Mouse (Mus musculus) cerebellum, postnatal 4 days (tissue): ENCODE data around the gene Ctnnb1.

Experiments used
- DNase-seq, 2 experiments: peaks; one replicate each; pipeline ENCODE4 v3.0.0; 2022; ENCODE audit warnings: low spot score in 2 of 2, mixed read lengths in 1 of 2

Gene Ctnnb1

GRCm38 (mm10) chr9:120961969-120962700 is 33.1 kb downstream of the Ctnnb1 start:
- no peak for DNase-seq

DNA sequence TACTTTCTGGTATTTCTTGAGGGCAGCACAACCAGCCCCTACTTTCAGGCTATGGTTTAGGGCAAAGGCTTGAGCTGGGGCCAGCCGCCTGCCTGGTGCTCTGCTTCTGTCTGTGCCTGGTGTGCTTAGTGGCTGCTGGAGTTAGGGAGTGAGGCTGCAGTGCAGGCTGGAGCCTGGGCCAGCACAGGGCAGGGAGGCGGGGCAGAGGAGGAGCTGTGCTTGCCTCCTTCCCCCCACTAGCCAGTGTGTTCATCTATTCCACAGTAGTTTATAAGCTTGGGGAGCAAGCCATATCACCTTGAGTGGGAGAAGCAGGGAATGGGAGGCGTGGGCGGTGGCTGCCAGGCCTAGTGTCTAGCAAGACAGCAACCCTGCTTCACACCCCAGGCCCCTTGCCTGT is 34.1 kb downstream of the Ctnnb1 start:
- DNase-seq: no peak

DNA sequence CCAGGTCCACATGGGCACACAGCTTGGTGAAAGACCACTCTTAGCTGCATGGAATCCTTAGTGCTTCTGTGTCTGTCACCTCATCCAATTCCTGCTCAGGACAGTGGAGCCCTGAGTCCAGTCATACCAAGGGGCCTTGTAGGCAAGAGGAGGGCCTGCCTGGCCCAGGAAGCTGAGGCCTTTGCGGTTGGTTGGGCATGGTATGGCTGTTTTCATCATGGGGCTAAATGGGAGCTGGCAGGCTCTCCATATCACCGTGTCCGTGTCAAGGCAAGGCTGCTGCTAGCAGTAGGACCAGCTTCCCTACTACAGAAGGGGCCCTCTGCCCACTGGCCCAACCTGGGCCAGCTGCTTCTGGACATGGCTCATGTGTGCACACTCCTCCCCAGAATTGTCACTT is 34.7 kb downstream of the Ctnnb1 start:
- DNase-seq: no peak

DNA sequence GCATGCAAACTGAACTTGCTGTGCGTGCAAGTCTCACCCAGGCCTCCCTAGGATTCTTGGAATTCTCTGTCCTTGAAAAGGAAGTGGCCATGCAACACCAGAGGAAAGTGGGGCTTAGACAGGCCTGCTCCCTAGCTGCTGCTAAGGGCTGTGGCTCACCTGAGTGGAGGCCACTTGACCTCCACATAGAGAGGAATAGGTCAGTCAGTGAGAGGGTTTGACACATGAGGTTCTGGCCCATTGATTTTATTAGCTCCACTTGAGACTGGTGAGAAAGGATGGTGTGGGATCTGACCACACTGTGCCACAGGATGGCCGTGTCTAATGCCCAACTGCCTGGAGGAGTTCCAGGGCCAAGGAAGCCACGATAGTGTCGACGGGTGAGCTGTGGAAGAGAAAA is 35.2 kb downstream of the Ctnnb1 start:
- no peak for DNase-seq

- DNase-seq: no peak
Measured at GRCm38 (mm10) chr9:120965007-120965406, 36.0 kb downstream of the Ctnnb1 start.

GRCm38 (mm10) chr9:120973026-120973515 is 44.1 kb downstream of the Ctnnb1 start:
- DNase-seq: no peak

- no peak for DNase-seq
Measured at GRCm38 (mm10) chr9:120974209-120974608, 45.2 kb downstream of the Ctnnb1 start.

DNA sequence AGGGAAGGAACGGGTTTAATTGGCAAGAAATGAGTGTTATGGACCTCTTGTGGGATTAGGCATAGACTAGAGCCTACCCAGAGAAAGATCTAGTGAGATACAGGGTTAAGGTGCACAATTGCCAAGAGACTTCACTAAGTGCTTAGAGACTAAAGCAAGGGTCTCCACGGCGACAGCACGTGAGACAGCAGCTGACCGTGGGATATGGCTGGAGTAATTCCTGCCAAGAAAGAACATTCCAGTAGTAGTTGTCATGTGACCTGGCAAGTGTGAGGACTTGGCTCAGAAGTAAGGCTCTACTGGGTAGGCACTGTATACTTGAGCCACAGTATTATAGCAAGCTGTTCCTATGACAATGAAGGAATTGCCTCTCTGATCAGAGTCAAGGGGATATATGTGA is 47.1 kb downstream of the Ctnnb1 start:
- DNase-seq: peak in 1 of 2 experiments; percentile 18

DNA sequence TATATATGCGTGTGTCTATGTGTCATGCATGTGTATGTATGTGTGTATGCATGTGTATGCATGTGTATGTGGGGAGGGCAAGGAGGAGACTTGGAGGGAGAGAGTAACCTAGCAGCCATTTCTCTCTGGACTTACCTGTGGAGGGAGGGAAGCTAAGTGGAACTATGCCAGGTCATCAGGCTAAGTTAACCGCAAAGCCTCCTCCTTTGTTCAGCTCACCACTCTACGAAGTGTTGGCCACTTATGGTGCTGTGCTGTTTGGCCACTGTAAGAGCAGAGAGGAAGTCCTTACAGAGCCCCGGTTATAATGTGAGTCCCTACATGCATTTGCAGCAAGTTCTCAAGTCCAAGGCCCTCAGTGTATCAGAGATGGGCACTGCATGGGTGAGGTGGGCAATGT is 47.8 kb downstream of the Ctnnb1 start:
- DNase-seq: no peak

DNA sequence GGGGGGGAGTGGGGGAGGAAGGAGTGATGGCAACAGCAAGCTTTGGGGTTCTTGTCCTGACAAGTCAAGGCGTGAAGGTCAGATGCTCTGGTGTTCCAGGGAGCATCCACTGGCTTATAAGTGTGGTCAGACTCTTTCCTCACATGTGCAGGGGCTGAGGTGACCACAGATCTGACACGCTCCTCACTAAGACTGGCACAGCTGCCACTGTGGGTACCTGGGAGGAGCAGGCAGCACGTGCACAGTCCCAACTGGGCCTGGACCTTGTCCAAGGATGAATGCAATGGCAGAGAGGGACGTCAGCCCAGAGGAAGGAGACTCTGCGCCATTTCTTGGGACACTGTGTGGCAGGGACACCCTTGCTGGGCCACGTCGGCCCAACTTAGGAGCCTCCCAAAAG is 52.8 kb downstream of the Ctnnb1 start:
- no peak for DNase-seq

DNA sequence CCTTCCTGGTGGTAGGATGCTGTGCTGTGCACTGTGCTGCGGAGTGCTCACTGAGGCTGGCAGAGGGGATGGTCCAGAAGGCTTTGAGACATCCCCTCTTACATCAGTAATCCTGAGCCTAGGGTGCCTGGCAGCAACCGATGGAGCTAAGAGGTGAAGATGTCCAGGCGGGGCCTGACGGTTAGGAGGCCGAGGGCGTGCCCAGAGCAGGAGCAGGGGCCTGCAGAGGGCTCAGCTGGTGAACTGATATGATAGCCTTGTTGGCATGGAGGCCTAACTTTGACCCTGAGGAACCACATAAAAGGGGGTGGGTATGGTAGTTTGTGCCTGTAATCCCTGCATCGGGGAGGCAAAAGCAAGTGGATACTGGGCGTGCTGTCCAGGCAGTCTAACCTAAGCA is 54.8 kb downstream of the Ctnnb1 start:
- no peak for DNase-seq

GRCm38 (mm10) chr9:120984509-120984908 is 55.5 kb downstream of the Ctnnb1 start:
- DNase-seq: no peak

DNA sequence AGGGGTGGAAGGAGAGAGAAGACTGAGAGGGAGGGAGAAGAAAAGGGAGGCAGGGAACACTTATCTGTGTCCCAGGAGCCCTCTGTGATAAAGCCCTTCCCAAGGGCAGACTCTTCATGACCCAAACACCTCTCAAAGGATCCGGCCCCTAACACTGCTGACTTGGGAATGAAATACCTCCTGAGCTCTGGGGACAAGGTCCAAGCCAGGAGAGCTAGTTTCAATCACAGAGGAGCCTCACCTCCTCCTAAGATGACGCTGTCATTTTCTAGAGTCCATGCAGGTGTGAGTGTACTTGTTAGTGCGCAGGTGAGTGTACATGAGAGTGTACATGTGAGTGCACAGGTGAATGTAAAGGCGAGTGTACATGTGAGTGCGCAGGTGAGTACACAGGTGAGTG is 56.0 kb downstream of the Ctnnb1 start:
- no peak for DNase-seq

DNA sequence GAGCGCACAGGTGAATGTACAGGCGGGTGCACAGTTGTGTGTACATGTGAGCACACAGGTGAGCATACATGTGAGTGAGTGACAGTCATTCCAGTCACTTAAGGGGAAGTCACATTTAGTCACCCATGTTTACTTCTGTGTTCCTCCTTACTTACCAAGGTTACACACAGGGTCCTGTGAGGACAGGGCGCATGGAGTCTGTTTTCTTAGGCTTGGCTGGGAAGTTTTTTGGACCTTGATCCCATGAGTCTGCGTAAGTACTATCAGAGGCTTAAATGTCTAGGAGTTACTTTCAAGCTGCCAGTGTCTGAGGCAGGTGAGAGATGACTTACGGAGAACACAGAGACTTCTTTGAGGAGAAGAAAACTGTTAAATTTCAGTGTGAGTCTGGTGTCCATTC is 56.5 kb downstream of the Ctnnb1 start:
- DNase-seq: no peak

DNA sequence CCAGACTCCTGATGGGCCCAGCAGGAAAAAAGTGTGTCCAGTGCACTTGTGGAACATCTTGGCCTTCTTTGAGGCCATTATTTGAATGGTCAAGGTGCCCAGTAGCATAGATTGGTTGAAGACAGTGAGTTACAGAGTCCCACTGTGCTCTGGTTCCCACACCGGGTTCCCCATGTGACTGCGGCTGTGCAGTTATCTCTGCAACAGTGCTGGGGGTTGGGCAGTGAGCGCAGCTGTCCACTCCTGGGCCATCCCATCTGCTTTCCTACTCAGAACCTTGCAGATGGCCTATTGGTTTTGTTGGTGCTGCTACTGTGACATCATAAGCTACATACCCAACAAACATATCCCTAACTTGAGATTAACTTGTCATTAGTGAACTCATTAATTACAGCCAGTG is 57.2 kb downstream of the Ctnnb1 start:
- no peak for DNase-seq

DNA sequence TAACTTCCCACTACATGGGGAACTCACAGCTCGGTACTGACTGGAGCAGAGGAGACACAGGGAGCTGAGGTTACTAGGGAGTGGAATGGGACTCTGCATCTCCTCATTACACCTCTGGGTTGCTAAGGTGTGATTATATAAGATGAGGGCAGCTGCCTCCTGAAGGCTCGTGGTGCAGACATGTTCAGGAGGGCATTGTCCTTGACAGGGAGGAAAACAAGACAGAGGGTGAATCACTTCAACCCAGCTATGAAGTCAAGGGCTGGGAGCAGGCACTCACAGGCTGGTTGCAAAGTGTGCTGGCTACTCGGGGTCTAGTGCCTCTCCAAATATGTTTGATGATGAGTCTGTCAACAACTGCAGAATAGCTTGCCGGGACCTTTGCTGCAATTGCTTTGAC is 58.0 kb downstream of the Ctnnb1 start:
- DNase-seq: no peak

DNA sequence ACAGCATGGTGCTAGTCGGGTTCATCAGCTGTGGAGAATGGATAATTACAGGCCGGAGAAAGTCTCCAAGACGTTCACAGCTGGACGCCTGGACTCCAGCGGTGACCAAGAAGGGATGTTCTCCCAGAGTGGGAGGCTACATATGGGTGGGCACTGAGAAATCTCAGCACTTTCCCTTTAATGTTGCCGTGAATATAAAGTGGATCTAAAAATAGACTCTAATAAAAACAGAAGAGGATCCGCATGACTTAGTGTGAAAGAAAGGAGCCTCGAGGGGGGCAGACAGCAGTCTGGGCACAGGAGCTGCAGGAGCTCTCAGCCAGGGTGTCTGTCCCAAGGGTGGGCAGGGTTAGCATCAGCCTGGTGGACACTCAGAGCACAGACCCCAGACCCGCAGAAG is 59.1 kb downstream of the Ctnnb1 start:
- DNase-seq: no peak

DNA sequence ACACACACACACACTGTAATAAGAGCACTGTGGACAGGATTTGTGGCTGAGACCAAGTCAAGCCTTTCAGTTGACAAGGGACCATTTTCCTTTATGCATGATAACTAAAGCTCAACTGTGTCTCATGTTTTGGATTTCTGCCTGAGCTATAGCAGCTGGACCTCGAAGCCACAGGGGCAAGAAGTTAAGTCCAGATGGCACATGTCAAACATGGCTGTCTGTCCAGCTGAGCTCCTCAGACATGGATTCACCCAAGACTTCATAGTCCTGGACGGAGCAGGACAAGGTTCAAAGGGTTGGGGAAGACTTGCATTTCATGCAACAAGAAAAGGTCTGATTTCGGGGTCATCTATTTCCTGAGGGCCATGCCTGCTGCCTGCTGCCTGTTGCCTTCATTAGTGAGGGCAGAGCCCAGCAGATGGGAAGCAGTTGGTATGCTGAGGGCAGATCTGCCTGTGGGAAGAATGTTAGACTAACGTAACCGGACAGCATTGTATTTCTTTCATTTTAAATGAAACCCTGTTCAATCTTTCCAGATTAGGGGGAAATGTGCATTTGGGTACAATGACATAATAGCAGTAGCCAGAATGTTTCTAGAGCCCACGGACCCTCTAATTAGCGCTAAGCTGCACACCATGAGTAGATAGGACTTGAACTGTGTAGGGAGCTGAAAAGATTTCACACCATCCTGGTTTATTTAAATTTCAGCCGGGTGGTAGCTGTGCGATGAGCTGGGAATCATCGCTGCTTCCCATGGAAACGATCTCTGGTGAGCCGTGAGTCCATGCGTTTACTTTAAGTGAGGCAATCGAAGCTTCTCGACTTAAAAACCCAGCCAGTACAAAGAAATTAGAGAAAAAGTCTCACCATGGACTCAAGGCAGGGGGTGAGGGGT is 61.0 kb downstream of the Ctnnb1 start:
- DNase-seq: no peak

DNA sequence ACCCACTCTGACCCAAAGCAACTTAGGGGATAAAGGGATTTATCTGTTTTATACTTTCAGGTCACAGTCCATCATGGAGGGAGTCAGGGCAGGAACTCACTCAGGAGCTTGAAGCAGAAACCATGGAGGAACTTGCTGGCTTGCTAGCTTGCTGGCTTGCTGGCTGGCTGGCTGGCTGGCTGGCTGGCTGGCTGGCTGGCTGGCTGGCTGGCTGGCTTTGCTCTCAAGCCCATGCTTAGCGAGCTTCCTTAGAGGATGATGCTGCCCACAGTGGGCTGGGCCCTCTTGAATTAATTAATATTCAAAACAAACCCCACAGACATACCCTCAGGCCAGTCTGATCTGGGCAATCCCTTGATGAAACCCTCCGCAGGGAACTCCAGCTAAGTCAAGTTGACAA is 62.8 kb downstream of the Ctnnb1 start:
- no peak for DNase-seq

GRCm38 (mm10) chr9:120993004-120993403 is 64.0 kb downstream of the Ctnnb1 start:
- no peak for DNase-seq

DNA sequence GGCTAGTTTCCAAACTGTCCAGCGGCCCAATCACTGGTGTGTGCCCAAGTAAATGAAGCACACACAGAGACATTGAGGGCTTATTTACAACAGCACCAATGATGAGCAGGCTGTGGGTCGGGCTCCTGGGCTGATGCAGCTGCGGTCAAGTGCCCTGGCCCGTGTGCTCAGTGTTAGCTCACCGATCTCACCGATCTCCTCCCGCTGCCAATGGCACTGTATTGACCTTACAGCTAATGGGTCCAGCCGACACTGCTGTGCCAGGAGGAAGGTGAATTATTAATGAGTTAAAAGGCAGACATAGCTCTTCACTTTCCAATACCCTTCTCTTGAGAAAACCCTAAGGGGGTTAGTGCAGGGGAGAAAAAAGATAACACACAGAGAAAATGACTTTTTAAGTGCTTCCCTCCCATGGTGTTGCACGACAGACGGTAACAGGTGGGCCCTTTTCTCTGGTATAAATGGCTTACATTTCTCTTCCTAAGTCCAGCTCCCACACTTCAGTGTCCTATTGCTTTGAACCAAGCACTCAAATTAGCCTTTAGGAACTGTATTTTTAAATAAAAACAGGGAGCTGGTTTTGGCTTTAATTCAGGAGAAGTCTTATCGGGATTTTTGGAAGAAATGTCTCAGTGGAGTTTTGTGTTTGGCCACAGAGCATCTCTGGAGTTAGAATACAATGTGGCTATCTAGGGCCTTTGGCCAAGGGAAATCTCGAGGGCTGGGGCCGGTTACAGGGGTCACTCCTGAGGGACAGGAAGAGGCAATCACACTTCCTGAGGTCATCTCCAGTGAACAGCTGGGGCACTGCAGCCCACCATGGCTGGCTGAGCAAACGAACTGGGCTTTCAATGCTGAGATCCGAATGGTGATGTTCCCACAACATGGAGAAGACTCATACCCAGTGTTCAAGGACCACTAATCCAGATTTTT is 65.5 kb downstream of the Ctnnb1 start:
- no peak for DNase-seq

DNA sequence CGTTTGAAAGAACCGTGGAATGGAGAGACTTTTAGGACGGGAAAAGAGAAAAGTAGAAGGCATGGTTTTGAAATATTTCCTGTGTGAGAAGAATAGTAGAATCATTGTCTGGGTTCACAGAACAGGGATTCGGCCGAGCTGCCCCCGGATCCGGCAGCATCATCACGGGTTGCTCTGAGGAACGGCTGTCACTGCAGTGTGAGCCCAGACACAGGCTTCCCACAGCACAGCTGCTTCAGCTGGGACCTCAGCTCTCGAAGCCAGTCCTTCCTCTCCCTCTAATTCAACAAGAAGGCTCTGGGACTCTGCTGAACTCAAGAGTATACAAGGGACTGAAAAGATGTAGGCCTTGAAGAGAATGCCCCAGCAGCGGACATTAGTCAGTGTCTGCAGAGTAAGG is 69.7 kb downstream of the Ctnnb1 start:
- no peak for DNase-seq
